Mouse (Mus musculus): ENCODE data around the gene Wdr83.
"Not testable (repeated sequence)": the region's sequence is repeated elsewhere in the genome, so short reads cannot be mapped to it uniquely, and the experiment has no call there.

The Wdr83 gene

DNA sequence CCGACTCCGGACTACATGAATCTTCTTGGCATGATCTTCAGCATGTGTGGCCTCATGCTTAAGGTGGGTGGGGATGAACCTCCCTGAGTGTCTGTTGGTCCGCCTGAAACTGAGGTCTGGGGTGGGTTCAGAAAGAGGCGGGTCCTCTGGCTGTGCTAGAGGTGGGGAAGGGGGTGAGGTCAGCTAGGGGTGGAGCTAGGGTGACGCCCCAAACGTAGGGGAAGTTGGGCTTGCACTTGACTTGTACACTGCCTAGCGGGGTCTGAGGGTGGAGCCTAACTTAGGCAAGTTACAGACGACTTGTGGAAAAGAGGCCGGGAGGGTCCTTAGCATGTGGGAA, at the start of gene Wdr83:
Gene Wdr83, minus strand, starts transcription at position 91 of the 340 bp plus-strand sequence.
- peak; percentile 53 for DNase-seq (ENCODE audit: low spot score)

DNA sequence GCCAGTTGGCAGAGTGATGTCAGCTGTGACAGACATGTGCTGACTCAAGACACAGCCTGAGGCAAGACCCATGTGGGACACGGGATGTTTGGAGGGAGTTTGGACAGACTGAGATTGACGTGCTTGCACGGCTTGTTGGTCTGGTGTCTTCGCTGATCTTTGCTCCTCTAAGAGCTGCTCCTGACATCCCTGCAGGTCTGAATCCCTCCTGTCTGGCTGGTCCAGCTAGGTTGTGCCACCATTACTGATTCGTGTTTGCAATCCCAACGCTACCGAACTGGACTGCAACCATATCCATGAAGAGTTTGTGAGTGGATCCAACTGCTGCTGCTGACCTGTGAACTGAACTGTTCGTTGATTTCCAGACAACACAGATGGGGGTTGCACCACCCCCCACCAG, 42.6 kb upstream of the Wdr83 start:
- DNase-seq (ENCODE audit: low spot score): no peak

DNA sequence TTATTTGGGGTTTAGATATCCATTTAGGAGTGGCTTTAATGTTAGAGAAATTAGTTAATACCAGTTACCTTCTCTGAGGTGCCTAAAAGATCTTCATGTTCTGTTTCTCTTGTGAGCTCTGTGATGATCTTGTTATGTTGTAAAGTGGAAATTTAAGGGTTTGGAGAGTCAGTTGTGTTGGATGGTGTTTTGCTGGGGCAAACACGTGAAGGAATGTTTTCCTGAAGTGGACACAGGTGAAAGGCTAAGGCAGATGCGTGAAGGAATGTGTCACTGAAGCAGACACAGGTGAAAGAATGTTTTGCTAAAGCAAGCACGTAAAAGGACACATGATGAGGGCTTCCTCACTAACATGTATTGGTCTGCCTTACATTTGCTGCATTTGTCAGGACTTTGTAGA, 41.9 kb upstream of the Wdr83 start, which contains the start of gene Zfp791:
Gene Zfp791, minus strand, starts transcription at position 101 of the 400 bp plus-strand sequence.
- no peak for DNase-seq (ENCODE audit: low spot score)

DNA sequence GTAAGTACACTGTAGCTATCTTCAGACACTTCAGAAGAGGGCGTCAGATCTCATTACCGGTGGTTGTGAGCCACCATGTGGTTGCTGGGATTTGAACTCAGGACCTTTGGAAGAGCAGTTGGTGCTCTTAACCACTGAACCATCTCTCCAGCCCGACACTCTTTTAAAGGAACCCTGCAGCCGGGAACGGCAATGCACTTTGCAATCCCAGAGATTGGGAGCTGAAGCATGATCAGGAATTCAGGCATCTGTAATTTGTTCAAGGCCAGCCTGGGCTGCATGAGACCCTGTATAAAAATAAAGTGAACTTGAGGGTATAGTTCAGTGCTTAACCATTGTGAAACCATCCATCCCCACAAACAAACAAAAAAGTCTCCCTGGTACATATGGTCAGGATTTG, 39.1 kb upstream of the Wdr83 start:
- not testable (repeated sequence) for DNase-seq (ENCODE audit: low spot score)

DNA sequence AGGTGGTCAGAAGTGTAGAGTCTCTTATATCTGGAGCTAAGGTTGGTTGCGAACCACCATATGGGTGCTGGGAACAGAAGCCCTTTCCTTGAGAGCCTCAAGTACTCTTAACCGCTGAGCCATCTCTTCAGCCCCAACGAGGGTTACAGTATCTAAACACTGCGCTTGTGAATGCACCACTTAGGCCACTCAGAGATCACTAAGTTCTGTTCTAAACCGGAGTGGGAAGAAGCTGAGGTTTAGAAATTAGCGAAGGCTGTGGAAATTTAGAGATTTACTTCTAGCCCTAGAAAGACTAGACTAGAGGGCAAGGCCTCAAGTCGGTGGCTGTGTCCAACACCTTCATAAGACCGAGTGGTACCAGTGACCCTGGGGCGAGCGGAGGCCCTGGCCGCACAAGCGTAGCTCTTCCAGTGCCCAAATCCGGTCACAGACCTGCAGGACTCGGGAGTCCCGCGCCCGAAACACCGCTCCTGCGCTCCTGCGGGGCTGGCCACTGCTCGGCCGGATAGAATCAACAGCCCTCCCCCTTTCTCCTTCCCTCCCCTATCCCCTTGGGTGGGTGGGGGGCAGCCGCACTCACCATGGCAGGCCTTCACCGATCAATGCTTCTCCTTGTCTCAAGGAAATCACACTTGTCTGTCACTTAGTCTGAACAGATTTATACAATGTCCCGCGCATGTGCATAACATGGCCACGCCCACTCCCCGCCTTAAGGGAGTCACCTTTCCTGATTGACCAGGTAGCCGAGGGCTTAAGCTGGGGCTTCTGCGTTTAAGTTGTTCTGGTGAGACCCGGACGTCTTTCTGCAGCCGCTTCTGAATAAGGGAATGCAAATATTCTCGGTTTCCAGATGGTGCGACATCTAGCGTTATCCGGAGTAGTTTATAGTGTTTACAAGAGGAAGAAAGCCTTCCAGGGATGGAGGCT, 38.2 kb upstream of the Wdr83 start:
- peak; percentile 83 for DNase-seq (ENCODE audit: low spot score)

DNA sequence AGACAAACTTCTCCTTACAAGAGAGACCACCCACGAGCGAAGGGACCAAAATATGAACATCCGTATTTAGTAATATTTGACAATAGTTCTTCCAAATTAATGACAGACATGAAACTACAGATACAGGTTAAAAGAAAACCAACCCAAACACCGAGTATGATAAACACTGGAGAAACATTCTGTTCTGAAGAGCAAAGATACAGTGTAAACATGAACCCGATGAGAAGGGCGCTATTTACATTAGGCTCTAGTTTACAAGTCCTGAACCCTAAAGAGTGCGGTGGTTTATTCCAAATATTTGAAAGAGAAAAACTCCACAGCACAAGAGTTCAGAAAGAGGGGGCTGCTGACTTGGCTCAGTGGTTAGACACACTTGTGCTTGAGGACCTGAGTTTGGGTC, 35.9 kb upstream of the Wdr83 start:
- DNase-seq (ENCODE audit: low spot score): no peak

DNA sequence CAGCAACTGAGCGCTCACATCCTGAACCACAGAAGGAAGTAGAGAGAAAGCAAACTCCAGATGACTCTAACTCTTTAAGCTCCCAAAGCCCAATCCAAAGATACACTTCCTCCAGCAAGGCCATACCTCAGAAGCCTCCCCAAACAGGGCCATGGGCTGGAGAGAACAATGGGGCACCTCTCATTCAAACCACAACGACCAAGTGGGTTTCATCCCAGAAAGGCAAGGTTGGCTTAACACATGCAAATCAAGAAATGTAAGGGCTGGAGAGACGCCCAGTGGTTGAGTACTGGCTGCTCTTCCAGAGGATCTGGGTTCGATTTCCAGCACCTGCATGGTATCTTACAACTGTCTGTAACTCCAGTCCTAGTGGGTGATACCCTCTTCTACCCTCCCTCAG, 34.4 kb upstream of the Wdr83 start:
- DNase-seq (ENCODE audit: low spot score): no peak

DNA sequence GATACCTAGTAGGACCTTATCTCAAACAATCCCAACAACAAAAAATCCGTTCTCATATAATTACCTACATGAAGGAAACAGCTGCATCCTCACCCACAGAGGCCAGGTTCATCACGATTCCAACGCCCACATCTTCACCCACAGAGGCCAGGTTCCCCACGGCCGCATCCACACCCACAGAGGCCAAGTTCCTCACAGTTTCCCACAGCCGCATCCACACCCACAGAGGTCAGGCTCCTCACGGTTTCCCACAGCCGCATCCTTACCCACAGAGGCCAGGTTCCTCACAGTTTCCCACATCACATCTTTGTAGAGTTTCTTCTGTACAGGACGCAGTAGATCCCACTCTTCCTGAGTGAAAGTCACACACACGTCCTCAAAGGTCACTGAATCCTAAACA, 32.1 kb upstream of the Wdr83 start:
- DNase-seq (ENCODE audit: low spot score): no peak

DNA sequence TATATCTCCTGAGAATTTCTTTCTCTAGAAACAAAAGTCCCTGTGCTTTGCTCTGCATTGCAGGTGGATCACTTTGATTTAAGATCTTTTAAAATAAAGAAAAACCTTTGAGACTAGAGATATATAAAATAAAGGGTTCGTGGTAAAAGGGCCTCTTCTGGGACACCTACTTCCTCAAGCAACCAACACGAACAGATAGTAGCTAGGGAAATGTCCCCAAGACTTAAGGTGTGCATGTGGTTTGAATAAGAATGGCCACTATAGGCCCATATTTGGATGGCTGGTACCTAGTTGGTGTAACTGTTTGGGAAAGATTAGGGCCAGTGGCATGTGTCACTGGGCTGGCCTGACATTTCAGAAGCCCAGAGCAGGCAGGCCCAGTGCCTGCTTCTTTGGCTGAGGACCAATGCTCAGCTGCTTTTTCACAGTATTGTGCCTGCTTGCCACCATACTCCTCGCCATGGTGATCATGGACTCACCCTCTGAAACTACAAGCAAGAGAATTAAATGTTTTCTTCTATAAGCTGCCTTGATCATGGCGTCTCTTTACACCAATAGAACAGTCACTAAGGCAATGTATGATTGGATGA, 19.1 kb upstream of the Wdr83 start:
- DNase-seq (ENCODE audit: low spot score): no peak

DNA sequence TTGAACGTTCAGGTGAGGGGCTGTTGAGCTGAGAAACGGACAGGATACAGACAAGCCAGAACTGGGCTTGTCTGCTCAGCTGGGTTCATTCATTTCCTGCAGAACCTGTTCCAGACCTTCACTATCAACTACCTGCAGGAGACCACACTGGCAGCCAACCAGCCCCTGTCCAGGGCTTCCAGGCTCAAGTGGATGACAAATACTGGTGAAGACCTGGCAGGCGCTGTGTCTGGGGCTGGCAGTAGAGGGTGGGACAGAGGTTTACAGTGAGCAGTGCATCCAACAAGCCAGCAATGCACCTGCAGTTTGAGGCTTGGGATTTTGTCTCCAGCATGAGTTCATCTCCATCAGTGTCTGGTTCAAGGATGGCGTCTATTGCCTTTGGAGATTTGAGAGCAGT, 15.7 kb upstream of the Wdr83 start:
- DNase-seq (ENCODE audit: low spot score): no peak

DNA sequence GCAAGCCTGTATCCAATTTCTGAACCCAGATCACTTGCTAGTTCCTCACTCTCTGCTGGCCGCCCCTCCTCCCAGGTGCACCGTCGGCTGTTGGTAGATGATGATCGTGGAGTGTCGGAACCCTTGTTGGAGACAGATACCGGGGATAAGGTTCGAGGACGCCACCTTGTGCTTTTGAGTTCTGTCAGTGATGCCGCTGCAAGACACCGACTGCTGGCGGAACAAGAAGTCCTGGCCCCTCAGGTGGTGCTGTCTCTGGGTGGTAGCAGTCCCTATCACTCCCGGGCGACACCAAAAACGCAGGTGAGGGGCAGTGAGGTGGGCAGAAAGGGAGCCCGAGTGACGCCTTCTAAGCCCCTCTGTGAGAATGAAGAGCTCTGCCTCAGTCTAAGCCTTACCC, 15.1 kb upstream of the Wdr83 start:
- no peak for DNase-seq (ENCODE audit: low spot score)

DNA sequence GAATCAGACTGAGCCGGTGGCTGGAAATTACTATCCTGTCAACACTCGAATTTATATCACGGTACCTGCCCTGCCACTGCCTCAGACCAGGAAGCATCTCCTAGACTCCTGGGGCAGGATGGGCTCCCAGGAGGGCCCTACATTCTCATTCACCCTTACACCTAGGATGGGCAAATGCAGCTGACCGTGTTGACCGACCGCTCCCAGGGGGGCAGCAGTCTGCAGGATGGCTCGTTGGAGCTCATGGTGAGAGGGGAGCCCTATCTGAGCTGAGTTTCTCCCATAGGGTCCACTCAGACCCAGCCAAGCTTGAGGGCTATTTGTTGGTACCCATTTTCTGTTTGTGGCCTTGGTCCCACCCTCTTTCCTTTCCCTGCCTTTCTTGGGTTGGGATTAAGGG, 14.5 kb upstream of the Wdr83 start:
- no peak for DNase-seq (ENCODE audit: low spot score)

DNA sequence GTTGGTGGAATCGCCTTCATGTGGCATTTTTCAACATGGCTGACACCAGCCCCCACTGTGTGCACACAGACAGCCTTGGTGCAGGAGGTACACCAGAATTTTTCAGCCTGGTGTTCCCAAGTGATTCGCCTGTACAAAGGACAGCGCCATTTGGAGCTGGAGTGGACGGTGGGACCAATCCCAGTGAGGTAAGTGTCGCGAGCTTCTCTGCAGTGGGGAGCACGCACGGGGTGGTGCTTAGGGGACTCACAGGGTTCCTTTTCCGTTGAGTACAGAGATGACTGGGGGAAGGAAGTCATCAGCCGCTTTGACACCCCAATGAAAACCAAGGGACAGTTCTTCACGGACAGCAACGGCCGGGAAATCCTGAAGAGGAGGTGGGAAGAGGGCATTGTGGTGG, 13.9 kb upstream of the Wdr83 start:
- DNase-seq (ENCODE audit: low spot score): no peak

DNA sequence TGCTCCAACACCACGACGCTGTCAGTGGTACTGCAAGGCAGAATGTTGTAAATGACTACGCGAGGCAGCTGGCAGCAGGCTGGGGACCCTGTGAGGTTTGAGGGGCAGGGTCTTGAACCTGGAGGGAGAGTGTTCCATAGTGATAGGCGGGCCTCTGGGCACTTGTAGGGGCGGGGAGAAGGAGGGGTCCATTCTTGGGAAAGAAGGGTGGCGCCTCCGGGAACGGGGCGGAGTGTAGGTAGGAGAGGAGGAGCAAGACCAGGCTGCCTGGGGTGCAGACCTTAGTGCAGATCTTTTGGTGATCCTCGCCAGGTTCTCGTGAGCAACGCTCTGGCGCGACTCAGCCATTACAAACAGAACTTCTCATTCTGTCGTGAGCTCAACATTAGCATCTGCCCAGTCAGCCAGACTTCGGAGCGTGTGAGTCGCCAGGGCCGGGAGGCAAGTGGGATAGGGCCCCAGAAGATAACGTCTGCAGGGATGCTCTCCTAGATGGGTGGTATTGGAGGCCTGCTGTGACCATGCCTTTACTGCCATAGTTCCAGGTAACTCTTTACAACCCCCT, 10.5 kb upstream of the Wdr83 start:
- DNase-seq (ENCODE audit: low spot score): no peak

DNA sequence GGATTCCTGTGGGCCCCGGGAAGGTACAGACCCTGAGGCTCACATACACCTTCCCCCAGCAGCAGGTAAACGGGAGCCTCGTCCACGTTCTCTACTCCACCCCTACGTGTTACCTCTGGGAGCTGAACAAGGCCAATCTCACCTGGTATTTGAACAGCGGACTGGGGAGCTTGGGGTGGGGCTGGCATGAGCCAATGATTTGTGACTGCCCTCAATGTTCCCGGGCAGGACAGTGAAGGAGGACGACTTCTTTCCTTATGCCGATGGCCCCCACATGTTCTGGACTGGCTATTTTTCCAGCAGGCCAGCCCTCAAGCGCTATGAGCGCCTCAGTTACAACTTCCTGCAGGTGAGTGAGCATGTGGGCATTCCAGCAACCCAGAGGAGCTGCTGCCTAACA, 9.8 kb upstream of the Wdr83 start:
- no peak for DNase-seq (ENCODE audit: low spot score)

DNA sequence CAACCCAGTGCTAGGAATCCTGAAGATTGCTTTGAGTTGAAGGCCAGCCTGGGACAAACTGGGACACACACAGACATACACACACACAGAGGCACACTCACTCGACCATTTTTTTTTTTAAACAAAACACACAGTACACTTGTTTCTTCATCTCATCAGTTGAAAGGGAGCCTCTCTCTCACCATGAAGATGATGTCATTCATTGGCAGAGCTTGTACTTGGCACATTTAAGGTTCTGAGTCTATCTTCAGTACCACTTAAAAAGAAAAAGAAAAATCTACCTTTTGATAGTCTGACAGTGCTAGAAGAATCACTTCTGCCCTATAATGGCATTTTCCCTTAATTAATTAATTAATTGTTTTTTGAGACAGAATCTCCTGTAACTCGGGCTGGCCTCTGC, 7.7 kb upstream of the Wdr83 start:
- no peak for DNase-seq (ENCODE audit: low spot score)

DNA sequence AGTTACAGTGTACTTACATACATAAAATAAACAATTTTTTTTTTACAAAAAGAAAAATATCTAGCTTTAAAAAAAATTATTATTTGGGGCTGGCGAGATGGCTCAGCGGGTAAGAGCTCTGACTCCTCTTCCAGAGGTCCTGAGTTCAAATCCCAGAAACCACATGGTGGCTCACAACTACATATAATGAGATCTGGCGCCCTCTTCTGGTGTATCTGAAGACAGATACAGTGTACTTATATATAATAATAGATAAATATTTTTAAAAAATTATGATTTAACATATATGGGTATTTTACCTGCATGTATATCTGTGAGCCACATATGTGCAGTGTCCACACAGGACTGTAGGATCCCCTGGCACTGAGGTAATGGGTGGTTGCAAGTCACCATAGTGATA, 5.1 kb upstream of the Wdr83 start:
- DNase-seq (ENCODE audit: low spot score): no peak

DNA sequence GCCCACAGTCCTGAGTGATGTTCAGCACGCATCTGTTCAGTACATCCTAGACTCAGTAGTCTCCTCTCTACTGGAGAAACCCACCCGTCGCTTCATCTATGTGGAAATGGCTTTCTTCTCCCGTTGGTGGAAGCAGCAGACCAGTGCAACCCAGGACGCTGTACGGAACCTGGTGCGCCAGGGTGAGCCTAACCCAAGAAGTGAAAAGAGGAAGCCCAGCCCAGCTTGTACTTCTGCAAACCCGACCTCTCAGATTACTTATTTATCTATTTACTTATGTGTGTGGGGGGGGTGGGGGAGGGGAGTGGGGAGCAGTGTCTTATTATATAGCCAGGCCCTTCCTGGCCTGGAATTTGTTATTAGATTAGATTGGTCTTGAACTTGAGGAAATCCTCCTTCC, 3.5 kb upstream of the Wdr83 start:
- no peak for DNase-seq (ENCODE audit: low spot score)

DNA sequence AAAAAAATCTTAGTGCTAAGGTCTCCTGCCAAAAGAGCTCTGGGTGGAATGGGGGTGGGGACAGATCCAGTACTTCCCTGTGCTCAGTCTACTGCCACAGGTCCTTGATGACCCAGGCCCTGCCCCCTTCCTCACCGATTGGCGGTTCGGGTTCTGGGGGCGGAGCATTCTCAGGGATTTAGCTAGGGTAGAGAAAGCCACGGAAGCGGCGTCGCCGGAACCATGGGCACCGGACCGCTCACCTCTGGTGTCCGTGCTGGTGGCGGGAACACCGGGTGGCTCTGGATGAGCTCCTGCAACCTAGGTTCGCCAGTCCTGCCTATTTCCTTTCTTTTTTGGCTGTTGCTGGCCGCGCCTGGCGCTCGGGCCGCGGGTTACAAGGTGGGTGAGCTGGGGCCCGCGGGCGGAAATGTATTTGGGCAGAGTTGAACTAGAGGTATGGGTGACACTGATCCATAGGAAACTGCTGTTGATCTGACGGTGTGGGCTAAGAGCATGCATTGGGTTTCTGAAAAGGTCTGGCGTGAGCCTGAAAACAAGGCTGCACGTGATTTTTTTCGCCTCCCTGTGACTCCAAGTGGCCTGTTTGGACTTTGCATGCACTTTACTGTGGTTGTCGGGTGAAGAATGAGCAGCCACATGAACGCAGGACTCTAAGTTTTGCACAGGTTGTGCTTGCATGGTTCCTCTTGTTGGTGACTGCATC, 2.2 kb upstream of the Wdr83 start, which contains the start of gene Man2b1:
Gene Man2b1, plus strand, starts transcription at position 163 of the 706 bp plus-strand sequence.
- DNase-seq (ENCODE audit: low spot score): peak; percentile 79

DNA sequence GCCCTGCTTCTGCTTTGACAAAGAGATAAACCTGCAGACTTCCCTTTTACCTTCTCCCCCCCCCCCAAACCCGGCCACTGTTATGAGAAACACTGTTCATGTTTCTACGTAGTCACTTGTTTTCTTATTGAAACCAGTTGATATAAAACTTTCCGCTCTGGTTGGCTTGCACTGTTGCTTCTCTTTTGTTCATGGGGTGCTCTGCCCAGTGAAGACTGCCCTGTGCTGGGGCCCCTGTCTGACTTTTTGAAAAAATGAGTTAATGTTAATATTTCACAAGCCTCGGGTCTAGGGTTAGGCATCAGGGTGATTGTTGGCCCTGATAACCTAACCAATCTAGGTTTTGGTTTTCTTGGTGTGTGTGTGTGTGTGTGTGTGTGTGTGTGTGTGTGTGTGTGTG, 1.1 kb upstream of the Wdr83 start:
- not testable (repeated sequence) for DNase-seq (ENCODE audit: low spot score)

DNA sequence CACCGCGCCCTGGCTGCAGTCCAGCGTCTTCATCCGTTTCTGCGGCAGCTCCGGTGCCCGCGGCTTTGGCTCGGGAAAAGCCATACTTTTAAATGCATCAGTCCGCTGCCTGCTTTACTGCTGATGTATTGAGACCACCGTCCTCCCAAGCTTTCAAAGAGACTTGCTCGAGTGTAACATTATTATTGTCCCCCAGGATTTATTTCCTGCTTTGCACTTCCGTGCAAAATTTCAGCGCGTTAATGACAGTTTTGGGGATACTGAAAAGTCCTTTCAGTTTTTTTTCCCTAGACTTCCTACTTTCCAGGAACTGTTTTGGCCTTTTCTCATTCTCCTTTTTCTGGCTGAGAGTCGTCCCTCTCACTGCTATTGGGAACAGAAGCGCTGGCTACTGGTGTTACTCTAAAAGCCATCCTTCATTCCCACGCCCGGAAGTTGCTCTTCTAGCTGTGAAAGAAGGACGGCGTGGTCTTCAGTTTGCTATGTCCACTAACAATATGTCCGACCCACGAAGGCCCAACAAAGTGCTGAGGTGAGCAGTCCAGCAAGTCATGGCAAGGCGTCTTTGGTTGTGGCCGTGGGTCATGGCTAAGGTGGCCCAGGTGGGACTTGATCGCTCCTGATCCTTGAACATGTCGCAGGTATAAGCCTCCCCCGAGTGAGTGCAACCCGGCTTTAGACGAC, 432 bp downstream of the Wdr83 start, which contains the start of gene Wdr83os:
Gene Wdr83os, plus strand, starts transcription at position 209 of the 684 bp plus-strand sequence.
- peak; percentile 82 for DNase-seq (ENCODE audit: low spot score)

DNA sequence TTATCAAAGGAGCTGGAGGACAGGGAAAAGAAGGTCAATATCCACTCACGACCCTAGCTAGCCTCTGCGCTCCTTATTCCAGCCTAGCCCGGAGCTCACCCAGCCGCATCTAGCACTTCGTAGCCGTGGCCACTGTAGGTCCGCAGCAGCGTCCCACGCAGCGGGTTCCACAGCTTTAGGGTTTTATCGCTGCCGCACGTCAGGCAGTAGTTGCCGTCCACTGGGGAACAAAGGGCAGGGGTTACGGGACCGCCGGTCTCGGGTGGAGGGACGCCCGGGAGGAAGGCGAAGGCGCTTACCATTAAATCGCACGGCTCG, 933 bp downstream of the Wdr83 start:
- DNase-seq (ENCODE audit: low spot score): no peak

Data from retina, embryonic 14.5 days (tissue).